Mouse (Mus musculus) testis, postnatal 14 days (tissue): Measurements from ENCODE around the gene Dus3l.
A peak's percentile ranks its signal among the peaks of the same experiment; 100 is the strongest.

Experiments used
- DNase-seq: peaks from one replicate; pipeline ENCODE4 v3.0.0; 2021; ENCODE audit warnings: low spot score

The Dus3l gene

DNA sequence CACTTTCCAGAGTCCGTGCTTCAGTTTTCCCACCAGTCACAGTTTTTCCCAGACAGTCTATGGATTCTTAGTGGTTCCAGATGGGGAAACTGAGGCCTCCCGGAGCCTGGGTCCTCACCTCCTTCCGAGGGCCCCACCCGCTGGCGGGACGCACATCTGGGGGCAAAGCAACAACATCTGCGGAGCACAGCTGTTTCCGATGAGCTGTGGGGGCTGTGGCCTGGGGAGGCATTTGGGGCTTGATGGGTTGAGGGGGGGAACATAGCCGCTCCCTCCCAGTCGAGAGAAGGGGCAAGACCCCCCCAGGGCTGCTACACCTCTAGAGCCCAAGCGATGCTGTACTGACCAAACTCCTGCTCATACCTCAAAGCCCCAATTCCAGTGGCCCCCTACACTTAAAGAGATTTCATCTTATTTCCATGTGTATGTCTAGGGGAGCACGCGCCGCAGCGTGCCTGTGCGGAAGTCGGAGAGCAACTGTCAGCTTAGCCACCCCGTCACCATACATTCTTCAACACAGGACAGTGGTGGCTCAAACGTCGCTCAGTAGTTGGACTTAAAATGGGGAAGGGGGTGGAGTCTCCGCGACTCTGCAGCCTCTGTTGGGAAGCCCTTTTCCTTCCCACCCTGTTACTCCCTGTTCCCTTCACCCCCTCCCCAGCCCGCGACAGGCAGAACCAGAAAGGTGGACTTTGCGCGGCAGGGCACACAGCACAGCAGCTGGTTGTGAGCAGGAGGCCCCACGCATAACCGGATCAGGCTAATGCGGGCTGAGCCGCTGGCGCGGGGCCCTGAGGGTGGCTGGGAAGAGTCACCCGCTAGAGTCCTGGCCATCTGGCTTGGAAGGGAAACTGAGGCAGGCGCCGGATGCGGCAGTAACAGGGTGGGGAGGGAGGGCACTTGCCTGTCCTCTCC, 10.0 kb upstream of the Dus3l start:
- DNase-seq: no peak

DNA sequence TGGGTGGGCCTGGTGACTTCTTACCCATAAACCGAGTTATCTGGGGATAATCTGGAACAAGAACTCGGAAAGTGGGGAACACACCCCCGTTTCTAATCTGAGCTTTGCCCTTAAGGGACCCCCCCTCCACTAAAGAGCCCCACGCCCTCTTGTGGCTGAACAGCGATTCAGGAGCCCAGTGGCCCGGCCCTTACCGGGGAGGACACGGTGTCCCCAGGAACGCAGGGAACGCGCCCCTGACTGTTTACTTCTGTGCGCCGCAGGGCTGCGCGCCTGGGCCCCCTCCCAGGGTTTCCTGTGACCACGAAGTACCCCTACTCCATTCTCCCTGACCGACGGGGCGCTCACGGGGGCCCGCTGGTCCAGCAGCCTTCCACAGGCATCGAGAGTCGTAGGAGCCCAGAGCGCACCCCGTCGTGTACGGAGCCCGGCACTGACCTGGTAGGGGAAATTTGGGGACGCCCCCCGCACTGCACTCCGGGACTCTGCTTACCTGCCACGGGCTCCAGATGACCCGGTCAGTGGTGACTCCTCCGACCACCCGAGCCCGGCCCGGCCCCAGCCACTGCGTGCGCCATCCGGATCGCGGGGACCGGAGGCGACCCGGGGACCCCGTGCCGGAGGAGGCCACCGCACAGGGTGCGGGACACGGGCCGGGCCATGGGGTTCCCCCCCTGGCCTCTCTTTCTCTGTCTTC, 7.7 kb upstream of the Dus3l start:
- no peak for DNase-seq

DNA sequence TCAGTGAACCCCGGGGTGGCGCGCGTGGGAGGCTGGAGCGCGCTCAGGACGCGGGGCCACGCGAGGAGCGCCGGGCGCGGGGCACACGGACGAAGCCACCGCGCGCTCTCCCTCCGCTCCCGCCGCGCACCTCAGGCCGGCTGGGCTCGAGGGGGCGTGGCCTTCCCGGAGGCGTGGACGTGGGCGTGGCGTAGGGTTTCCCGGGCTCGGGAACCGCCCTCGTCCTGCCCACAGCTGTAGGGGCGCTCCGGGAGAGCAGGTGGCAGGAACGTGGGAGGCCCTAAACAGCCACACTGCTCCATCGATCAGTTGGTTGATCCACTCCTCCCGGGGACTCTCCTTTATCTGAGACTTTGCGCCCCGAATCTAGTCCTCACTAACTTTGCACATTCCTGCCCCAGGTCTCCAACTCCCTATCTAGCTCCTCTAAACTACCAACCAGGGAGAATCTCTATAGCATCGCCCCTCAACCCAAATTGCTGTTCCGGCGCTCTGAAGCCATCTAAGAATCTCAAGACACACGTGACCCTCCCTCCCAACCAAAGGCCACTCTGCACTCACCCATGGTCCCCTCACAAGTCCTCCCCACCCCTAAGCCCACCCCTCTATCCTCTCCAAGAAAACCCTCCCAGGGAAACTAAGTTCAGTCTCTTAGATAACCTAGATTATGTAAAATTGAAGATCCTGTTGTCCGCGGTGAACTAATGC, 7.0 kb upstream of the Dus3l start, which contains the start of gene Nrtn:
Gene Nrtn (minus strand): TSS at position 115 of the 708 bp plus-strand sequence.
- peak; percentile 86 for DNase-seq

DNA sequence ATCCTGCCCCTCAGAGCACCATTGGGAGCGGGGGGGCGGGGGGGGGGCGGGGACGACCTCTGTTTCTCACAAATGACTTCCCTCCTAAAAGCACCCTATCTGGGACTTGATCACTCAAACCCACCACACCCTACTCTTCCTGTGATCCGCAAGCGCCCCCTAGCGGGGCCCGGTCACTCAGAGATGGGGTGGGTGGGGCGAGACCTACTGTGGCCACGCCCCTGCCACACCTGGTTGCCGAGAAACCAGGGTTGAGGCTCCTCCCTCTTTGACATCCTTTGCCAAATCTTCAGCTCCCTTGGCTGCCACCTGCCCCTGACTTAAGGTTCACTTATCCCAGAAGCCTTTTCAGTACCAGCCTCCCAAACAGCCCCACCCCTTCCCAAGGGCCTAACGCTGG, 6.4 kb upstream of the Dus3l start:
- DNase-seq: peak; percentile 79

DNA sequence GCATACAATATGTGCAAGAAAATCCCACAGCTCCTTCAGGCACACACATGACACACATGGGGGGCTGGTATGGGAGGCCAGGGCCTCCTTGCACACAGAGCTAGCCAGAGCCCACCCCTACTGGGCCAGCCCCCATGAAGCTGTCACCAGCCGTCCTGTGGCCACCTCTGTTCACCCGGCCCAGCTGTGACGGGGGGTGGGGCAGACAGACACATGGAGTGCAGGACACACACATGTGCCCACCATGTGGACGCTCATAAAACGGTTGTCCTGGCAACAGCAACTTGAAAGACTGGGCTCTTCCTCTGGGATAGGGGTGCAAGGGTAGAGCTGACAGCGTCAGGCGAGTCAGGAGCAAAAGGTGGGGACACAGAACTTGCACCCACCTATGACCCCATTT, 5.3 kb upstream of the Dus3l start:
- DNase-seq: no peak

DNA sequence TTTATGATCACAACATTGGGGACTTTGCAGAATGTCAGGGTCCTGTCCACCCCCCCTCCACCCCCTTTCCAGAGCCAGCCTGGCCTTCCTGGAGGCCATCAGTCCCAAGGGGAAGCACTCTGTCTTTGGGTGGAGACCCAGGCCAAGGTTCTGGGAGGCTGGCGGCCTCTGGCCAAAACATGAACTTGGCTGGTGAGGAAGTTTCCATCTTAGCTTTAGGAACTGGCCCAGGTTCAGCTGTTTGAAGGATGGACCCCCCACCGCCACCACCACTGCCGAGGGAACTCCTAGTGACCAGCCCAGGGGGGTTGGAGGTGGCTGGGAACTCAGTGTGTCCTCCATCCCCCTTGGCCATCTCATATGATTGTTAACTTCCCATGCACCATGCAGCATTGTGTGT, 3.5 kb upstream of the Dus3l start:
- no peak for DNase-seq

DNA sequence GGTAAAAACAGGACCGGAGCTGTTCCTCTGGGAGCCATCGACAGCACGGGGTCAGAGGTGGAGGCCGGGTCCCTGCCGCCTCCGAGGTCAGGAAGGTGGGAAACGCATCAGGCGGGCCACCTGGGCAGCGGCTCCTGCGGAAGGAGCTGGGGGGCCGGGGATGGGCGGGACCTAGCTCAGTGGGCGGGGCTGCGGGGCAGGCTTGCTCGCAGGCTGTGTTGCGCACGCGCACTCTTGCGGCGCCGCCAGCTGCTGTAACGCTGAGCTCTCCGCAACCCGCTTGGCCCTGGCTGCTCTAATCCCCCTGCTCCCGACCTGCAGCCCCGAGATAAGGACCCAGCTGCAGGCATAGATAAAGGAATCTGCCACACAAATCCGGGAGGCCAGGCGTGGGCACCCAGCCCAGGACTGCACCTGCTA, 2.6 kb upstream of the Dus3l start:
- DNase-seq: peak; percentile 89

DNA sequence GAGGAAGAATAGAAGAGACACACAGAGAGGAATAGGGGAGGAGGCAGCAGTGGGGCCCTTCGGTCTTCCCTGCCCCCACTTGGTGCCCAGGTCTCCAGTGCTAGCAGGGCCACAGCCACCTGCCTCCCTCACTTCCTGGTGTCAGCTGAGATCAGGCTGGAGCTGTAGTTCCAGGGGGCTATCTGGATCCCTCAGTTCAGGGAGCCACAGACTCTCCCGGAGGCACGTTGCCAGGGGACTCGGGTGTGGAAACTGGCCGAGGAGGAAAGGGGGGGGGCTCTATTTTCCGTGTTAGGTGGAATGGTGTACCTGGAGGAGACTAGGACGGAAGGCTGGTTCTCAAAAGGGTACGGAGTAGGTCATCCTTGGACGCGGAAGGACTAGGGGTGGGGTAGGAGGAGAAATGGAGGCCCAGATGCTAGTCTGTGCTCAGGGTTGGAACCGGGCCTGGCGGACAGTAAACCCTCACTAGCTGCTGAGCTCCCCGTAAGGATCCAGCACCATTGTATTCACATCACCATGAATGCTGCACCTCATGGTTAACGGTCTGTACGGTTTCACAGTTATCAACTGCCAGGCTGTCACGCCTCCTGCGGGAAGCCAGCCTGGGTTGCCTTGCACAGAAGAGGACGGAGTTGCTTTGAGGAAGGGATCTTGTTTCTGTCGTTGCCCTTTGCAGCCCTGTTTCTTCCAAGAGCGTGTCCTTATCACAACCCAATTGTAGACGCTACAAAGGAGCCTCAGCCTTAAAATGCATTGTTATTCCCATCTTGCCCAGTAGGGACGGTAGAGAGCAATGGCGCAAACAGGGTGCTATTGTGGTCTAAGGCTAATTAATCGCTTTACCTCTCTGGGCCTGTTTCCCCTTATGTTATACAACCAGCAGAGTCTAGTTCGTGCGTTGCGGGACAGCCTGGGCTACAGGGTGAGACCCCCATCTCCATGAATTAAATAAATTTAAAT, 1.5 kb upstream of the Dus3l start:
- no peak for DNase-seq

DNA sequence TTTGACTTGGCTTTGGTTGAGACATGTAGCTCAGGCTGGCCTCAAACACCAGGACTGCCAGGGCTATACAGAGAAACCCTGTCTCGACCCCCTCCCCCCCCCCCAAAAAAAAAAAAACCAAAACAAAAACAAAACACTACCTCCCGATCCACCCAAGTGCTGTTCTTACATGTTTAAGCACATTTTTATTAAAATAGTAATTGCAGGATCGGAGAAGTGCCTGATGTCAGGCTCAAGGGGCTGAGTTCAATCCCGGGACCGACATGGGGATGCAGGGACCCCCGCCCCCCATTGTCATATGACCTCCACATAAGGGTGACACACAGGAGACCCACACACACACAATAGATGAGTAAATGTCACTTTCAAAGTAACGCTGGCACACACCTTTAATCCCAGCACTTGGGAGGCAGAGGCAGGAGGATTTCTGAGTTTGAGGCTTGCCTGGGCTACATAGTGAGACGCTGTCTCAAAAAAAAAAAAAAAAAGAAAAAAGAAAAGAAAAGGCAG, 761 bp upstream of the Dus3l start:
- no peak for DNase-seq

DNA sequence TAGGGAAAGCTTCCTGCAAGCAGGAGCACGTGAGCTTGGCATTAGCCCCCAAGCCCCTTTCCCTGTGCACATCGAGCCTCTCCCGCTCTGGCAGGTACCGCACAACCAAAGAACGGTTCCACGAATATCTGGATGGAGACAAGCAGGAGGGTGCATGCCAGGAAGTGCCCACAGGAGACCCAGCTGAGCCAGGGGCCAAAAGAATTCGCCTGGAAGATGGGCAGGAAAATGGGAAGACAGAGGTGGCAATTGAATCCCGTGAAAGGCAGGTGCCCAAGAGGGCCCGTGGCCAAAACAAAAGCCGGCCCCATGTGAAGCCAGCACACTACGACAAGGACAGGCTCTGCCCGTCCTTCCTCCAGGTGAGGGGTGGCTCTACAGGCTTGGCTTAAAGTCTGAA, 874 bp downstream of the Dus3l start:
- no peak for DNase-seq

DNA sequence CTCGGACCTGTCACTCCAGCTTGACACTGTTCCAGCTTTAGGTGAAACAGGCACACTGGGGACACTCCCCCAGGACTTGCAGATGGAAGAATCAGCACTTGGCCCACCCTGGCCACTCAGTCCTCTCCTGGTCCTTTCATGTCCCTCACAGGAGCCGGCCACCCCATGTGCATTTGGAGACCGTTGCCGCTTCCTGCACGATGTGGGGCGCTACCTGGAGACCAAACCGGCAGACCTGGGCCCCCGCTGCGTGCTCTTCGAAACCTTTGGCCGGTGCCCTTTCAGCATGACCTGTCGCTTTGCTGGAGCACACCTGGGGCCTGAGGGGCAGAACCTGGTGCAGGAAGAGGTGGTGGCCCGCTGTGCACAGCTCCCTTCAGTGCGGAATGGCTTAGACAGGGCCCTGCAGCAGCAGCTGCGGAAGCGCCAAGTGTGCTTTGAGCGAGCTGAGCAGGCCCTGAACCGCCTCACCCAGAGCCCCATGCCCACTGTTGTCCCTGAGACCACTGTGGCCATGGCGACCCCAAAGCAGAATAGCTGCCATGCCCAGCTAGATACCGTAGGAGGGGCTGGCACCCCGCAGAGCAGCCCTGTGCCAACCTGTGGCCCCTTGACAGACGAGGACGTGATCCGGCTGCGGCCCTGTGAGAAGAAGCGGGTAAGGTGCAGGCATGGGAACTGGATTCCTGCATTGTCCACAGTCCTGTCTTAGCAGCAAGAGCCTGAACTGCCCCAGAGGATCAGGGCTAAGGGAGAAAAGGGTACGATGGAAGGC, 2.3 kb downstream of the Dus3l start:
- no peak for DNase-seq

DNA sequence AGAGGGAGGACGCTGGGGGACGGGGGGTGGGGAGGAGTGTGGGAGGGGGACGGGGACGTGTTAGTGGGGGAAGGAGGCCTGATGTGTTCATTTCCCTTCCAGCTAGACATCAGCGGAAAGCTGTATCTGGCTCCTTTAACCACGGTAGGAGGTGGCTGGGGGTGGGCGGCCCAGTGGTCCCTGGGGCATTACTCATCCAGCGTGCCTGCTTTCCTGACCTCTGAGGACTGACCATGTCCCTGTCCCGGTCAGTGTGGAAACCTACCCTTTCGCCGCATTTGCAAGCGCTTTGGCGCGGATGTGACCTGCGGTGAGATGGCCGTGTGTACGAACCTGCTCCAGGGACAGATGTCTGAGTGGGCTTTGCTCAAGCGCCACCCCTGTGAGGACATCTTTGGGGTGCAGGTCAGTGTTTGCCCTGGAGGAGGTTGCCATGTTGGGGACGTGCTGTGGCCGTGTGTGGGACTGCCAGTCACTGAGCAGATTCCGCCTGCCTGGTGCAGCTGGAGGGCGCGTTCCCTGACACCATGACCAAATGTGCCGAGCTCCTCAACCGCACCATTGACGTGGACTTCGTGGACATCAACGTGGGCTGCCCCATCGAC, 3.1 kb downstream of the Dus3l start:
- no peak for DNase-seq

DNA sequence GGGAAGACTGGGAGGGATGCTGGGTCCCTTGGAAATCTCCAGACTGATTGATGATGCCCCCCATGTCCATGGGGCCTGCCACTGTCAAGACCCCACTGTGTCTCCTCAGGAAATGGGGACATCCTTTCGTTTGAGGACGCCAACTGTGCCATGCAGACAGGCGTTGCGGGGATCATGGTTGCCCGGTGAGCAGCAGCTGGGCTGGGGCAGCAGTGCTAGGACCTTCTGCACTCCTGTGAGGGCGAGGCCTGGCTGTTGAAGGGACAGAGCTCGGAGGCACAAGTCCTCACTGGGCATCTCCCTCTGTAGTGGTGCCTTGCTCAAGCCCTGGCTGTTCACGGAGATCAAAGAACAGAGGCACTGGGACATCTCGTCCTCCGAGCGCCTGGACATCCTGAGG, 4.4 kb downstream of the Dus3l start:
- no peak for DNase-seq

DNA sequence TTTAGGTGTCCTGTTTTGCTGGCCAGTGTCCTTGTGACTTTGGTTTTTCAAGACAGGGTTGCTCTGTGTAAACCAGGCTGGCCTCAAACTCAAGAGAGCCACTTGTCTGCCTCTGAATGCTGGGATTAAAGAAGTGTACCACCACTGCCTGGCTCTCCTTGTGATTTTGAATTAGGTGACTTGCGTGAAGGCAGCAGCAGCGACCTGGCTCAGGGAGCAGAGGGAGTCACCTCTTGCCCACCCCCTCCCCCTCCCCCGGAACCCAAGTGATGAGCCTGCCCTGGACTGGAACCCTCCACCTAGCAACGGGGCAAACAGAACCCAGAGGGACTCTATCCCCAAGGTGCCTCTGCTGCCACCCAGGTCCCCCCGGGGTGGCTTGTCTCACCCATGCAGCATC, 5.4 kb downstream of the Dus3l start, which contains the start of gene Prr22:
Gene Prr22 (plus strand): TSS at position 301 of the 400 bp plus-strand sequence.
- no peak for DNase-seq

DNA sequence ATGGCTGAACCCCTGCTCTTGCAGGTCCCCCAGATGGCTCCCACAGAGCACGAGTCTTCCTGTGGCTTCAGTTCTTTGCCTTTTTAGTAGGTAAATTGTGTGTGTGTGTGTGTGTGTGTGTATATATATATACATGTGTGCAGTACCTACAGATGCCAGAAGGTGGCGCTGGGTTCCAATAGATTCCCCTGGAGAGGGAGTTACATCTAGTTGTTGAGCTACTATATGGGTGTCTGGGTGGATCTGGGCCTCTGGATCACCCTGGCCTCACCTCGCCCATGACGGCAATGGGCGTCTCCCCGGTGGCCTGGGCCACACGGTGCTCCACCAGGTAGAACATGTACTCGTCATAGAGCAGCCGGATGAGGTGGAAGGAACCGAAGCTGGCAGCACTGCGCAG, 13.0 kb downstream of the Dus3l start:
- DNase-seq: no peak

DNA sequence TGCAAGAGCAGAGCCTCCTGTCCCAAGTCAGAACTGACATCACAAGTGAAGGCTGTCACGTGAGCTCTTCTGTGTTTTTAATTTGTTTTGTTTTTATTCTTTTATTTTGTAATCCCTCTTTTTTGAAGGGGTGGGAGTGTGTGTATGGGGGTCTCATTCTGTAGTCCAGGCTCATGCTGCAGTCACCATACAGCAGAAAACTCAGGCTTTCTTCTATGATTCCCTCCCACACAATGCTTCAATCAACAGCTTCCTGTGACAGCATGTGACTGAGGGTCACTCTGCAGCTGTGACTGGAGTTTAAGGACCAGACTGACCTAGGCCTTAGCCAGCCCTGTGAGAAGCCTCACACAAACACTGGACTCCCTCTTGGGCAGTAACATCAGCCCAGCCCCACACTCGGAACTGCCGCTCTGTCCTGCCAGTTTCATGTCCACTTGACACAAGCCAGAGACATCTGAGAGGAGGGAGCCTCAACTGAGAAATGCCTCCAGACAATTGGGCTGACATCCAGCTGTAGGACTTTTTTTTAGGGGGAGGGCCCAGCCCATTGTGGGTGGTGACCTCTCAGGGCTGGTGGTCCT, 14.3 kb downstream of the Dus3l start:
- no peak for DNase-seq

DNA sequence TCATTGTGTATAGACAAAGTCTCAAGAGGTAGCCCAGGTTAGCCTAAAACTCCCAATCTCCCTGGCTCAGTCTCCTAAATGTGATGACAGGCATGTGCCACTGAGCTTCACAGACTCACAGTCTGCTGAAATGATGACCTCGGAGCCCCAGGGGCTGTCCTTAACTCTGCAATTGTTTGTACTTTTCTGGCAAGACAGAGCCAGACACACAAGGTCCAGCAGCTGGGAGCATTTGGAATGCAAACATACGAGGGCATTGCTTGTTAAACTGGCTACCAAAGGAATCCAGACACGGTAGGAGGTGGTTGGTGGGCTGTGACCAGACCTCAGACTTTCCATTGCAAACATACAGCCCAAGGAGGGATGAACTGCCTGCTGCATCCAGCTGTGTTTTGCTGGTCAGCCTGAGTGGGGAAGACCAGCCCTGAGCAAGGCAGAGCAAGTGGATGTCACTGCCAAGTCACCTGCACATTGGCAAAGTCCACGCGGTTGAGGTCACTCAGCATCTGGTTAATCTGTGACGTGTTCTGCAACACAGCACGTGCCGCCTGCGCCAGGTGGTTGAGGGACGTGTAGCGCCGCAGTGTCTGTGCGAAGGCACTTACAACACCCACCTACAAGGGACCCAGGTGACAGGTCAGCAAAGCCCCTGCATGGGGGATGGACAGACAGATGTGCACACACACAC, 15.9 kb downstream of the Dus3l start:
- DNase-seq: no peak

DNA sequence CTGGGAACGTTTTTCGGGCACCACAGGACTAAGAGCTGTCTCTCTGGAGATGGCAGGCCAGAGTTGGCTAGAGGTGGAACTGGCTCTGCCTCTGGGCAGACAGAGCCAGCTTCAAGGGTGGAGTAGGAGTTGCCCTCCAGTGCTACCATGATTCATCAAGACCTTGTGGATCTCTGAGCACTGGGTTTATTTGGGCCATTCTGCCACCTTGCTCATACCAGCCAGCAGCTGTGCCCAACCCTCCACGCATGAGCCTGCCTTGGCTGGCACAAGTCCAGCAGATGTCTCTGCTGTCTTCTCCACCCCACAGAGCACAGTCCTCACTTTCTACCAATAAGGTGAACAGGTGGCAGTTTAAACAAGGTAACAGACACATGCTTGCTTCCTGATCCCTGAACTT, 24.3 kb downstream of the Dus3l start:
- no peak for DNase-seq

DNA sequence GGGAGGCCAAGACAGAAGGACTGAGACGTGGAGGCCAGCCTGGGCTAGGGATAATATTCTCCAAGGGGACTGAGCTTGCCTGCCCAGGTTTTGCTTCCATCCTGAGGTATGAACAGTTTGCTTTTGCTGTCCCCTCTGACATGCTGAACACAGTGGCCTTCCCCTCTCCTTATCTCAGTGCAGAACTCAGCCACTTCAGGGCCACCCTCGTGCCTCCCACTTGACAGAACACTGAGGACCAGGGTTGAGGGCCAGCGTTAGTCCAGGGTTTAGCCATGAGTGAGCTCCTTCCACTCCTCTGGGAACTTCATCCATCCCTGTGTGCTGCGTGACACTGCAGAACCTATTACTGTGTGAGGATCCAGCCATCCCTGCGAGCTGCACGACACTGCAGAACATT, 24.7 kb downstream of the Dus3l start:
- DNase-seq: no peak
